Mouse (Mus musculus) adrenal gland, postnatal 4 days (tissue): ENCODE data around the gene Rbm17. TPM values are rescaled to one million over a fixed set of nuclear protein-coding genes. Genes with fewer than 3 reads are reported as not detected.
"Not testable (repeated sequence)": the region's sequence is repeated elsewhere in the genome, so short reads cannot be mapped to it uniquely, and the experiment has no call there.

ENCODE experiments used
- DNase-seq, 2 experiments: peaks; one replicate each; pipeline ENCODE4 v3.0.0; 2021 to 2022; ENCODE audit warnings: low spot score in 2 of 2, mixed read lengths in 2 of 2
- total RNA-seq, 2 experiments: library from RNA; stranded (reverse); gene quantifications; 2 replicates each; pipeline ENCODE4 v1.2.3; 2021

The Rbm17 gene
- total RNA-seq, 2 experiments from 2014 or later: 136 to 154 TPM

GRCm38 (mm10) chr2:11547609-11548008, 56.3 kb downstream of the Rbm17 start:
- DNase-seq: no peak

- DNase-seq: no peak
Measured at GRCm38 (mm10) chr2:11546091-11546490, 57.9 kb downstream of the Rbm17 start.

GRCm38 (mm10) chr2:11545380-11545779, 58.6 kb downstream of the Rbm17 start:
- no peak for DNase-seq

GRCm38 (mm10) chr2:11544342-11544741, 59.6 kb downstream of the Rbm17 start:
- DNase-seq: no peak

GRCm38 (mm10) chr2:11543158-11543557, 60.8 kb downstream of the Rbm17 start:
- DNase-seq: no peak

GRCm38 (mm10) chr2:11542640-11543039, 61.3 kb downstream of the Rbm17 start:
- DNase-seq: peak; percentile 20 to 67

GRCm38 (mm10) chr2:11542121-11542520, 61.8 kb downstream of the Rbm17 start:
- no peak for DNase-seq

- not testable (repeated sequence) for DNase-seq
Measured at GRCm38 (mm10) chr2:11541528-11541927, 62.4 kb downstream of the Rbm17 start.

GRCm38 (mm10) chr2:11535966-11536365, 68.0 kb downstream of the Rbm17 start:
- DNase-seq: no peak

Other genes starting within 250 kb of the Rbm17 start
- 10 to 100 TPM; 37.2 to 38.1 TPM for gene Pfkfb3, start 50.1 kb downstream of the Rbm17 start, total RNA-seq
- not detected for gene Gm17490, start 22.1 kb upstream of the Rbm17 start, total RNA-seq
- gene Il2ra, start 38.7 kb upstream of the Rbm17 start, total RNA-seq: under 1 TPM; 0.14 TPM
- 10 to 100 TPM; 12.1 to 17.7 TPM for gene Il15ra, start 101.1 kb upstream of the Rbm17 start, total RNA-seq
- gene Fbh1, start 173.4 kb upstream of the Rbm17 start, total RNA-seq: 100 to 1,000 TPM; 103 to 109 TPM
- 10 to 100 TPM; 91.5 to 94.8 TPM for gene Ankrd16, start 173.7 kb upstream of the Rbm17 start, total RNA-seq